In the genomic region with DNA sequence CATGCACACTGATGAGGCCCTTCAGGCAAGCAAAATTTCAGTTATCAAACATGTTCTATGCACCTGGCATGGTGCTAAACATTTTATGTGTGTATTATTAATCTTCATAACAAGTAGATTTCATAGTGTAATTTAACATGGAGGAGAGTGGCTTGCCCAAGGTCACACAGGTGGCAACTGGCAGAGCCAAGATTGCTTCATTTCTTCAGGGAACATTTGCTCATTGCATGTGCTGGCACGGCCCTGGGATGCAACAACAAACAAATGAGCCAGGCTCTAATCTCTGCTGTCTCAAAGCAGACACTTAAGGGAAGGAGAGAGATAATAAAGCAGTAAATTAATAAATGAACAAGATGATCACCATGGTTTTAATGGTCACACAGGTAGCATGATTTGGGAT, we compare ENCODE assay signal across 29 mouse cellular contexts.
"Had no signal": no experiment of that assay in that cellular context is flagged by ENCODE, and none has a peak within 500 bp of the region (broad histone marks: within the 10 kb centered on the region; RNA-seq: fewer than 3 reads in every experiment).

No protein-coding gene starts in this region.

- H3K4me2 ChIP-seq: heart, embryonic 11.5 days; heart, embryonic 13.5 days; heart, embryonic 15.5 days; hindbrain, embryonic 12.5 days; hindbrain, embryonic 14.5 days; intestine, embryonic 15.5 days; kidney, embryonic 15.5 days; limb, embryonic 12.5 days; liver, embryonic 13.5 days; liver, embryonic 15.5 days had no signal

- H3K9ac ChIP-seq: heart, embryonic 13.5 days; heart, embryonic 15.5 days; hindbrain, embryonic 12.5 days; hindbrain, embryonic 14.5 days; intestine, embryonic 15.5 days; kidney, embryonic 15.5 days; limb, embryonic 12.5 days; liver, embryonic 13.5 days; liver, embryonic 15.5 days had no signal

- H3K4me1 ChIP-seq: hindbrain, embryonic 10.5 days; hindbrain, embryonic 12.5 days; intestine, embryonic 15.5 days; kidney, embryonic 15.5 days; limb, embryonic 10.5 days; limb, embryonic 12.5 days; liver, embryonic 13.5 days; liver, embryonic 15.5 days had no signal

- H3K27ac ChIP-seq: gastrocnemius, adult 2 months; heart, adult 2 months; heart, embryonic 13.5 days; heart, embryonic 15.5 days; hindbrain, embryonic 10.5 days; hindbrain, embryonic 12.5 days; hindbrain, embryonic 14.5 days; intestine, embryonic 15.5 days; kidney, embryonic 15.5 days; layer of hippocampus, adult 2 months; left cerebral cortex, adult 2 months; limb, embryonic 10.5 days; limb, embryonic 12.5 days; liver, embryonic 13.5 days; liver, embryonic 15.5 days had no signal

- ATAC-seq: hindbrain, embryonic 16.5 days; inflammation-experienced regulatory T-cells, adult 6 months; intestine, embryonic 15.5 days; intestine, postnatal 0 days had no signal

- DNase-seq: gastrocnemius, adult 2 months; gastrocnemius, postnatal 10 days; gastrocnemius, postnatal 25 days; heart, adult 2 months; heart, postnatal 14 days; heart, postnatal 4 days; kidney, adult 18-20 months; kidney, adult 9 months; kidney, postnatal 10 days; kidney, postnatal 25 days; kidney, postnatal 4 days; liver; liver, embryonic 13.5 days had no signal

- H3K9me3 ChIP-seq: heart, embryonic 15.5 days; hindbrain, embryonic 10.5 days; hindbrain, embryonic 12.5 days; intestine, embryonic 15.5 days; kidney, embryonic 15.5 days; limb, embryonic 10.5 days; limb, embryonic 12.5 days; liver, embryonic 13.5 days; liver, embryonic 15.5 days had no signal

- H3K4me3 ChIP-seq: gastrocnemius, adult 2 months; heart, adult 2 months; heart, embryonic 13.5 days; heart, embryonic 15.5 days; hindbrain, embryonic 10.5 days; hindbrain, embryonic 12.5 days; intestine, embryonic 15.5 days; kidney, embryonic 15.5 days; layer of hippocampus, adult 2 months; left cerebral cortex, adult 2 months; limb, embryonic 10.5 days; limb, embryonic 12.5 days; liver, embryonic 13.5 days; liver, embryonic 15.5 days had no signal

- H3K27me3 ChIP-seq: heart, embryonic 13.5 days; heart, embryonic 15.5 days; hindbrain, embryonic 12.5 days; intestine, embryonic 15.5 days; kidney, embryonic 15.5 days; liver, embryonic 13.5 days; liver, embryonic 15.5 days had no signal

- H3K36me3 ChIP-seq: heart, embryonic 13.5 days; heart, embryonic 15.5 days; hindbrain, embryonic 10.5 days; hindbrain, embryonic 12.5 days; intestine, embryonic 15.5 days; kidney, embryonic 15.5 days; limb, embryonic 10.5 days; limb, embryonic 12.5 days; liver, embryonic 13.5 days; liver, embryonic 15.5 days had no signal
